Mouse (Mus musculus): ENCODE measurements at regions not wholly inside any gene's neighbourhood (a gene's known extent, or its start where the extent isn't known, plus 50 kb on each side); places are given as distances from the start of the nearest gene placed in this dataset.

DNA sequence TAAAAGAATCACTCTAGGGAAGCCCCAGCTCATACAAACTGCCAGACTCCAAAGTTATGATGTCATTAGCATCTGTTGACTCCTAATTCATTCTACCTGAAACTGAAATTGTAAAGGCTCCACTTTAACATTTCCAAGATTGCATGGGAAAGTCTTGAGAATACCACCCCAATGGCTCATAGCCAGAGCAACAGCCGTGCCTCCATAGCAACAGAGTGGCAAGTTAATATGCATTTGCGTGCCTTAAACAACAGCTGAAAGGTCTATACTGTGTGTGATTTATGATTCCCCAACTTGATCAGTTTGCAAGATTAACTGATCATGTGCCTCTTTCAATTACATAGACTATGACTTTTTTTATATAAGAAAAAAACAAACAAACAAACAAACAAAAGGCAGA is 190.8 kb upstream of the Ppargc1a start:
- H3K9ac ChIP-seq (ENCODE audit: insufficient read depth, low read depth) = no peak overlapping the region
- dilution Hi-C loops (cut with MboI; ENCODE audit: extremely low pct_ligation_motif_present, extremely low pct_unique_long_range_greater_than_20kb, low sequenced_read_pairs) = no loop called here
- in situ Hi-C loops (cut with MboI; ENCODE audit: low pct_ligation_motif_present, low pct_unique_long_range_greater_than_20kb, low sequenced_read_pairs) = no loop called here
- H3K27me3 ChIP-seq (replicated peaks) = no peaks in the 10 kb centered on the region
- TF ChIP-seq NRF1 (IDR thresholded peaks at IDR 0.05; ENCODE audit: low read depth, low read length) (no peak), HCFC1 (IDR thresholded peaks at IDR 0.05; ENCODE audit: low read depth, low read length) (no peak), MAZ (IDR thresholded peaks at IDR 0.05; ENCODE audit: low read depth, low read length) (no peak), POLR2AphosphoS2 (IDR thresholded peaks at IDR 0.05; ENCODE audit: low read depth, low read length) (no peak), ZMIZ1 (IDR thresholded peaks at IDR 0.05; ENCODE audit: low read depth, low read length) (no peak), CTCF (conservative IDR thresholded peaks at IDR 0.05 in 1 of 2, IDR thresholded peaks at IDR 0.05 in 1 of 2; ENCODE audit: low read depth in 2 of 2, low read length in 2 of 2) (no peak), NELFE (IDR thresholded peaks at IDR 0.05; ENCODE audit: low read depth, low read length) (no peak), E2F4 (IDR thresholded peaks at IDR 0.05; ENCODE audit: insufficient replicate concordance, low read depth, low read length) (no peak), JUN (IDR thresholded peaks at IDR 0.05; ENCODE audit: insufficient read depth, low read depth, low read length) (no peak), TBP (conservative IDR thresholded peaks at IDR 0.05; ENCODE audit: low read depth, low read length) (no peak), GABPA (IDR thresholded peaks at IDR 0.05; ENCODE audit: insufficient replicate concordance, low read depth, low read length) (no peak), MAFK (IDR thresholded peaks at IDR 0.05; ENCODE audit: insufficient replicate concordance, low read length) (no peak), EP300 (IDR thresholded peaks at IDR 0.05; ENCODE audit: low read length) (no peak), KAT2A (IDR thresholded peaks at IDR 0.05; ENCODE audit: insufficient replicate concordance, low read length) (no peak), JUND (conservative IDR thresholded peaks at IDR 0.05; ENCODE audit: low read depth, low read length) (no peak)
- H3K79me2 ChIP-seq (replicated peaks; ENCODE audit: control insufficient read depth, extremely low read depth, insufficient read depth, poor library complexity, severe bottlenecking) = no peaks in the 10 kb centered on the region
- DNase-seq (ENCODE audit: extremely low read depth) = no peak
- H3K4me1 ChIP-seq (ENCODE audit: control insufficient read depth in 1 of 2, insufficient read depth in 2 of 2) = no peaks in the 10 kb centered on the region
- H3K4me2 ChIP-seq (ENCODE audit: insufficient read depth, low read depth, poor library complexity, severe bottlenecking) = no peak overlapping the region
- no peaks in the 10 kb centered on the region for H3K36me3 ChIP-seq (replicated peaks in 1 of 2; ENCODE audit: control insufficient read depth in 1 of 2, insufficient read depth in 1 of 2, low read length in 1 of 2)
- H3K9me3 ChIP-seq (replicated peaks; ENCODE audit: low read length) = no peaks in the 10 kb centered on the region
- H3K4me3 ChIP-seq (replicated peaks in 1 of 3; ENCODE audit: low read depth in 2 of 3, low read length in 2 of 3, poor library complexity in 1 of 3) = no peak overlapping the region
- H3K27ac ChIP-seq (ENCODE audit: insufficient read depth, low read depth) = no peak overlapping the region

- DNase-seq (ENCODE audit: extremely low read depth) = no peak
- TF ChIP-seq CHD2 (IDR thresholded peaks at IDR 0.05; ENCODE audit: low read length) (no peak), MAFK (IDR thresholded peaks at IDR 0.05; ENCODE audit: insufficient replicate concordance, low read length) (no peak), CTCF (conservative IDR thresholded peaks at IDR 0.05 in 1 of 2, IDR thresholded peaks at IDR 0.05 in 1 of 2; ENCODE audit: low read depth in 2 of 2, low read length in 2 of 2) (no peak), TCF12 (IDR thresholded peaks at IDR 0.05; ENCODE audit: low read depth, low read length) (no peak), E2F4 (IDR thresholded peaks at IDR 0.05; ENCODE audit: insufficient replicate concordance, low read depth, low read length) (no peak), USF1 (IDR thresholded peaks at IDR 0.05; ENCODE audit: low read depth, low read length) (no peak), ELF1 (IDR thresholded peaks at IDR 0.05; ENCODE audit: low read depth, low read length) (no peak), NELFE (IDR thresholded peaks at IDR 0.05; ENCODE audit: low read depth, low read length) (no peak)
- dilution Hi-C loops (cut with MboI; ENCODE audit: extremely low pct_ligation_motif_present, extremely low pct_unique_long_range_greater_than_20kb, low sequenced_read_pairs) (no loop called here), in situ Hi-C loops (cut with MboI; ENCODE audit: low pct_ligation_motif_present, low pct_unique_long_range_greater_than_20kb, low sequenced_read_pairs) (no loop called here)
- Histone ChIP-seq H3K36me3 (replicated peaks in 1 of 2; ENCODE audit: control insufficient read depth in 1 of 2, insufficient read depth in 1 of 2, low read length in 1 of 2) (no peaks in the 10 kb centered on the region), H3K4me3 (replicated peaks in 1 of 3; ENCODE audit: low read depth in 2 of 3, low read length in 2 of 3, poor library complexity in 1 of 3) (no peak overlapping the region), H3K79me2 (replicated peaks; ENCODE audit: control insufficient read depth, extremely low read depth, insufficient read depth, poor library complexity, severe bottlenecking) (no peaks in the 10 kb centered on the region), H3K4me1 (ENCODE audit: control insufficient read depth in 1 of 2, insufficient read depth in 2 of 2) (no peaks in the 10 kb centered on the region), H3K9ac (ENCODE audit: insufficient read depth, low read depth) (no peak overlapping the region), H3K27ac (ENCODE audit: insufficient read depth, low read depth) (no peak overlapping the region), H3K27me3 (replicated peaks) (no peaks in the 10 kb centered on the region), H3K9me3 (replicated peaks; ENCODE audit: low read length) (no peaks in the 10 kb centered on the region), H3K4me2 (ENCODE audit: insufficient read depth, low read depth, poor library complexity, severe bottlenecking) (no peak overlapping the region)
These were observed 190.3 kb upstream of the Ppargc1a start for GRCm38 (mm10) chr5:51757864-51758263.
